Mouse (Mus musculus) embryo, embryonic 10 days (tissue): Measurements from ENCODE around the gene Alox12e.

Experiments used
- DNase-seq: peaks from one replicate; pipeline ENCODE4 v3.0.0-alpha.2; 2015; ENCODE audit warnings: low spot score

The Alox12e gene

GRCm38 (mm10) chr11:70285686-70286085, 36.7 kb downstream of the Alox12e start:
- DNase-seq: no peak

DNA sequence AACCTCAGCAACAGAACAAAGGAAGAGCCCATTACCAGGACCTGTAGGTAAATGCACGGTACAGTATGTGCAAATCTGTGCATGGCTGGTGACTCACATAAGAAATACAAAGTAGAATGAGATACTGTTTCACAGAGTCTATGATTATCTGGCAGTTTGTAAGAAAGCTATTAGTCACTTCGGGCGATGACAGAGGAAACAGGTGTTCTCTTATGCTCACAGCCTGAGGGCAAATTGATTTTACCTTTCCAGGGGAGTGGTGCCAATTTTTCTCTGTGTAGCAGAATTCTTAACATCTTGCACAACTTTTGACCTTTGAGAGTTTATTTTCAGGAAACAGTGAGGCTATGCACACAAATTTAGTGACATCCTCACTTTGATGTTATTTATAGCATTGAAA, 37.7 kb downstream of the Alox12e start:
- no peak for DNase-seq

DNA sequence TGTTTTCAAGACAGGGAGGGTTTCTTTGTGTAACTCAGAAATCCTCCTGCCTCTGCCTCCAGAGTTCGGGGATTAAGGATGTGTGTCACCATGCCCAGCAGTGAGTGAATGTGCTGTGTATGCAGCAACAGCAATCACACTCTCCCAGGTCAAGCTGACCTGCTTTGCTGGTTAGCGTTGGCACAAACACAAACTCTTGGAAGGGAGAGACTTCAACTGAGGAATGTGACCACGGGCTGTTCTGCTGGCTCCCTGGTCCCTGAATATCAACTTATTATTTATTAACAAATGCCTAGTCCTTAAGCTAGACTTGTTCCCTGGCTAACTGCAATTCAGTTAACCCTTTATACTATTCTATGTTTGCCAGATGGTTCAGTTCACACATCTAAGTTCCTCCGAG, 38.8 kb downstream of the Alox12e start:
- DNase-seq: no peak

DNA sequence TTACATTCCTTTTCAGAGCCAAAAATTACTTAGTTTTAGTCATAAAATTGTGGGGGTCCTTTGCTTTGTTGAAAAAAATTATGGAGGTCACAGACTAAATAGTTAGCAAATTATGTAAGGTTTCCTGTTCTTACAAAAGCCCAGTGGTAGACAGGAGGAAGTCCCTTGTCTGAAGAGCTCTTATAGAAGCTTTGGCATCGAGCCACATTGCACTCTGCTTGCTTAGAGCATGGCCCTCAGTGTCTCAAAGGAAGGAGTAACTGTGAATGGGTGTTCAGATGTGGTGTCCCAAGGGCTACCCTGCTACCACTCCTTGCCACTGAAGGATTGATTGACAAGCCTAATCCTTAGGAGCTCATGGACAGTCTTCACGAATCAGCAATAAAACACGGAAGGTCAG, 42.0 kb downstream of the Alox12e start:
- DNase-seq: no peak

GRCm38 (mm10) chr11:70278961-70279360, 43.5 kb downstream of the Alox12e start:
- no peak for DNase-seq

- no peak for DNase-seq
Observed at GRCm38 (mm10) chr11:70271641-70272040, 50.8 kb downstream of the Alox12e start.

- no peak for DNase-seq
Observed at GRCm38 (mm10) chr11:70266405-70266804, 56.0 kb downstream of the Alox12e start.

DNA sequence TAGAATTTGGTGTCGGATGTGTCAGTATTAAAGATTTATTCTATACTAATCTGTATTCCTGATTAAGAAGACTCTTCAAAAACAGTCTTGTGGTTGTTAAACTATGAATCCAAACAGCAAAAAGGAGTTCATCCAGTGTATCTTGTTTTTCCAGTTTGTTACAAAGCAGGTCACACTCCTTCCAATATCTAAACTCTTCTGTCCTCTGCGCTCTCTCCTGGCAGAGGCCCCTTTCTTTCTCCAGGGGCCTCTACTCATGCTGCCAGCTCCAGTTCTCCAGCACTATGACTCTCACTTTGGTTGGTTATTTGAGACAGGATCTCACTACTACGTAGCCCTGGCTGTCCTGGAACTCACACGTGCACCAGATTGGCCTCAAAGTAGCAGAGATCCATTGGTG, 56.6 kb downstream of the Alox12e start:
- DNase-seq: no peak
